Mouse (Mus musculus) small intestine, adult 2 months (tissue): ENCODE measurements around the gene Zmynd8. TPM values are rescaled to one million over a fixed set of nuclear protein-coding genes. Genes with fewer than 3 reads are reported as not detected.

Experiments used
- H3K27ac ChIP-seq: fragments of 200-500 bp; 2 replicates; pipeline ENCODE4 v1.5.1; 2012; ENCODE audit warnings: low read depth, low read length, control low read depth, inconsistent platforms; ENCODE audit not compliant: insufficient read depth
- H3K27me3 ChIP-seq: fragments of 200-500 bp; 2 replicates; pipeline ENCODE4 v1.6.1; 2012; ENCODE audit warnings: mild to moderate bottlenecking, moderate library complexity, low read length, inconsistent platforms; ENCODE audit not compliant: control insufficient read depth, insufficient read depth
- H3K36me3 ChIP-seq: fragments of 200-500 bp; 2 replicates; pipeline ENCODE4 v1.6.1; 2012; ENCODE audit warnings: mild to moderate bottlenecking, low read length, control low read depth, inconsistent platforms; ENCODE audit not compliant: control insufficient read depth, insufficient read depth
- H3K4me1 ChIP-seq: fragments of 200-500 bp; 2 replicates; pipeline ENCODE4 v1.6.1; 2012; ENCODE audit warnings: low read length, inconsistent platforms, mixed read lengths; ENCODE audit not compliant: control insufficient read depth, insufficient read depth, insufficient read length
- H3K4me3 ChIP-seq: fragments of 200-500 bp; 2 replicates; pipeline ENCODE4 v1.5.1; 2012; ENCODE audit warnings: low read depth, mild to moderate bottlenecking, control low read depth, inconsistent platforms, low read length, moderate library complexity
- CTCF ChIP-seq: fragments of 200-500 bp; IDR thresholded peaks from 2 replicates; pipeline ENCODE4 v1.5.1; 2012; ENCODE audit warnings: low read depth, mild to moderate bottlenecking, control low read depth, inconsistent platforms, low read length, moderate library complexity, mixed read lengths; ENCODE audit not compliant: insufficient replicate concordance, insufficient read length; ENCODE audit errors: extremely low read depth
- POLR2A ChIP-seq: fragments of 200-500 bp; IDR thresholded peaks from 2 replicates; pipeline ENCODE4 v1.6.1; 2012; ENCODE audit warnings: low read depth, mild to moderate bottlenecking, control low read depth, inconsistent platforms, low read length, moderate library complexity
- WGBS: fragments of 180-500 bp; shearing (Covaris S2); methylation state at CpG from one replicate; pipeline ENCODE4 v1.1.7; 2018; 5-methylcytosine and 5-hydroxymethylcytosine counted together
- polyA plus RNA-seq: library from polyadenylated mRNA; depleted of rRNA; stranded (reverse); fragments of >200 nt; gene quantifications from 2 replicates; pipeline ENCODE4 v1.2.3, GENCODE M21; 2012

Zmynd8 gene
- polyA plus RNA-seq, 1 experiment: 17.4 TPM

DNA sequence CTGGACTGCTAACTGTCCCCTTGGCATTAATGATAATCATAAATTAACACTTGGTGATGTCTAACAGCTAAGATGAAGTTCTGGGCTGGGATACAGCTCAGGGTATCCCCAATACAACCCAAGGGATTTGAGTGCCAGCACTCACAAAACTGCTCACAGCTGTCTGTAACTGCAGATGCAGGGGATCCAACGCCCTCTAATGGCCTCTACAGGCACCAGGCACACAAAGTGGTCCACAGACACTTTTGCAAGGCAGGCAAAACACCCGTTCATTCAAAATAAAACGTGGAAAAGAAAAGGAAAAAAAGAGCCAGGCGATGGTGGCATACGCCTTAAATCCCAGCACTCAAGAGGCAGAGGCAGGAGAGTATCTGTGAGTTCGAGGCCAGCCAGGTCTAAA lies 658 bp upstream of the Zmynd8 start:
- no peaks in the 10 kb centered on the region for H3K36me3 ChIP-seq

DNA sequence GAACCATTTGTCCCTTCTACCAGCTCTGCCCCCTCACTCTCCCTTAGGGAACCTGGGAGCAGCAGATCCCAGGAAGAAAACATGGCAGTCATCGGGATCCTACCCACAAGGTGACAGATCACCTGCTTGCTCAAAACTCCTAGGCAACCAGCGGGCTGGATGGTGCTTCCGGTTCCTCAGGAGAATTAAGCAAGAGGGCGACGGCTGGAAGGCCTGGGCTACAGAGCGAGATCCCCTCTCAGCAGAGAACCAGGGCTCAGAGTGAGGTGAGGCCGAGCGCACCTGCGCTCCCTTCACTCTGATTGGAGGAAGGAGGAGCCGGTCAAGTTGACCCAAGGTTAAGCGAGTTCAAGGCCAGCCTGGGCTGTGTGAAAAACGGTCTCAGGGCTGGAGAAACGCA lies 2.6 kb downstream of the Zmynd8 start:
- WGBS: 86% methylated on average over 13 of the region's 13 CpGs
- Histone ChIP-seq H3K4me3 (no peak overlapping the region), H3K36me3 (no peaks in the 10 kb centered on the region), H3K27me3 (no peaks in the 10 kb centered on the region), H3K4me1 (no peaks in the 10 kb centered on the region; the same call in none of the 2 replicates), H3K27ac (no peak overlapping the region)
- TF ChIP-seq CTCF (no peak), POLR2A (no peak)

More for the DNA sequence above, 658 bp upstream of the Zmynd8 start:
- WGBS: 66% methylated on average over 6 of the region's 6 CpGs
- no peaks in the 10 kb centered on the region for H3K27me3 ChIP-seq
- no peak overlapping the region for H3K27ac ChIP-seq
- H3K4me3 ChIP-seq: no peak overlapping the region
- TF ChIP-seq CTCF (no peak), POLR2A (no peak)
- H3K4me1 ChIP-seq: no peaks in the 10 kb centered on the region; the same call in none of the 2 replicates

DNA sequence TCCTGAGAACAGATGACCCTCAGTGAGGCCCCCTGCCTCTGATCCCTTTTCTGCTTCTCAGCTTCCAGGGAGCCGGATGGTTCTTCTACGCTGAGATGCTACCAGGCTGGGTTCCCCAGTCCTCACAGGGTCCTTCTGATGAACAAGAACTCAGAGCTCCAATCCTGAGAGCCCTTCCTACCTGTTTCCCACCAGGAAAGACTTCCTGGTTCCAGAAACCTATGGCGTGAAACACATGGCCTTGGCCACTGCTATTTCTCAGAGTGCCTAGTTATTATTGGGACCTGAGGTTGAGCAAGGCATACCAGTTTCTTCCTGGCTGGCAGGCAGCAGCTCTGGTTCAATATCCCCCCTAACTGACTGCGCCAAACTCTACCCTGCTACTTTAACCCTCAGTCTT lies 3.1 kb downstream of the Zmynd8 start:
- H3K36me3 ChIP-seq: no peaks in the 10 kb centered on the region
- H3K27me3 ChIP-seq: no peaks in the 10 kb centered on the region
- no peak overlapping the region for H3K4me3 ChIP-seq
- WGBS: 89% methylated on average over 4 of the region's 4 CpGs
- H3K4me1 ChIP-seq: no peaks in the 10 kb centered on the region; the same call in none of the 2 replicates
- no peak for TF ChIP-seq CTCF
- TF ChIP-seq POLR2A: no peak
- no peak overlapping the region for H3K27ac ChIP-seq

DNA sequence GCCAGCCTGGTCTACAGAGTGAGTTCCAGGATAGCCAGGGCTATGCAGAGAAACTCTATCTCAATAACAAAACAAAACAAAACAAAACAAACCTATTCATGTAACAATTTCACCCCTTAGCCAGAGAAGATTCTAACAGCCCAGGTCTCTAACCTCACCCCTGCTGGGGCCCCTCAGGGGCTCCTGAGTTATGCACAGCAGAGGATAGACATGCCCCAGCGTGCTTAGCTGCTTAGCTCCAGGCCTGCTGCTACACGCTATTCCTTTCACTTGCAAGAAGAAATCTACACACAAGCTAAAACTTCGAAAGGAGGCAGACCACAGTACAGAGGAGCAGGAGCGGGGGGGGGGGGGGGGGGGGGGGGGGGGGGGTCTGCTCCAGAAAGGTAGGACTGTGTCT lies 4.3 kb downstream of the Zmynd8 start:
- Histone ChIP-seq H3K36me3 (no peaks in the 10 kb centered on the region), H3K27me3 (no peaks in the 10 kb centered on the region), H3K4me1 (peaks cover 6% of the 10 kb centered on the region), H3K4me3 (no peak overlapping the region), H3K27ac (no peak overlapping the region)
- 61% methylated on average over 3 of the region's 4 CpGs for WGBS
- TF ChIP-seq POLR2A (no peak), CTCF (no peak)

DNA sequence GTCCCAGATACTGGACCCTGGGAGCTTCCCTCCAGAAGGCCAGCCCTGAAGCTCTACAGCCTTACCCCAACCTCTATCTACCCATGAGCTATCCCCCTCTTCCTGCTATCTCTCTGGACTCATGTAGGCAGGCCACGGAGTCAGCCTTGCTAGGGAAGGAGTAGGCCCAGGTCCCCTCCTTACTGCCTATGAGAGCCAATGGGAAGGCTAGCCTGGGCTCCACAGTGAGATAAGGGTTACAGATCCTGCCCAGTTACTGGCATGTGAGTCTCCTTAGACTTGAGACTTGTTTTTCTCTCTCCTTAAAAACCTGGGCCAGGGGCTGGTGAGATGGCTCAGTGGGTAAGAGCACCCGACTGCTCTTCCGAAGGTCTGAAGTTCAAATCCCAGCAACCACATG lies 5.6 kb downstream of the Zmynd8 start:
- no peaks in the 10 kb centered on the region for H3K27me3 ChIP-seq
- H3K4me3 ChIP-seq: no peak overlapping the region
- TF ChIP-seq CTCF: no peak
- no peak for TF ChIP-seq POLR2A
- no peaks in the 10 kb centered on the region for H3K36me3 ChIP-seq
- H3K4me1 ChIP-seq: peaks cover 18% of the 10 kb centered on the region
- WGBS: 90% methylated on average over 3 of the region's 3 CpGs
- no peak overlapping the region for H3K27ac ChIP-seq

DNA sequence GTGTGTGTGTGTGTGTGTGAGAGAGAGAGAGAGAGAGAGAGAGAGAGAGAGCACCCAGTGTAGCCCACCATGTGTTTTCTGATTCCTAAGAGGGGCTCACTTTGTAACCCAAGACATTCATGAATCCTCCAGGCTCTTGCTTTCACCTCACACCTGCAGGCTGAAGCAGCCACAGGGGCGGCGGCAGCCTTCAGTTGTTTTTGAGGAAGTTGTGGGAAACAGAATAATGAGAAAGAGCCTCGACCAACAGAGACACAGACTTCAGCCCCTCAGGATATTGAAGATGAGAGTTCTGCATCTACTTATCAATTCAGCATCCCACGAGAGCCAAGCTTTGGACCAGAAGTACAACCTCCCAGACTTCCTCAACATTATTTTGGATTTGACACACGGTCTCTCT lies 6.2 kb downstream of the Zmynd8 start:
- Histone ChIP-seq H3K27ac (no peak overlapping the region), H3K4me3 (no peak overlapping the region), H3K36me3 (no peaks in the 10 kb centered on the region), H3K4me1 (peaks cover 21% of the 10 kb centered on the region), H3K27me3 (no peaks in the 10 kb centered on the region)
- 73% methylated on average over 5 of the region's 5 CpGs for WGBS
- TF ChIP-seq CTCF (no peak), POLR2A (no peak)

DNA sequence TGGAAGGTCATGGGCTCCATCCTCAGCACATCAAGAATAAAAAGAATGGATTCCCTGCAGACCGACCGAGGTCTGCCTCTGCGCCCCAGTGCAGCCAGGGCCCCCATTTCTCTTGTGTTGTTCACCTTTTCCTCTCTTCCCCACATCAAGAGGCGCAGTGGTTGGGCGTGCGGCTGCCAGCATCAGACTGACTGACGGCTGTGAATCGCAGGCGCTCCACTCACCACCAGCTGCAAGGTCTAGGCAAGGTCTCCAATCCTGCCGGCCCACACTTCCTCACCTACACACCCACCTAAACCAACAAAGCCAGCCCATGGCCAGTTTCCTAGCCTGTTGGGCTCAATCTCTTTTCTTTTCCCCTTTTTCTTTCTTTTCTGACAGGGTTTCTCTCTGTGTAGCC lies 8.4 kb downstream of the Zmynd8 start:
- H3K36me3 ChIP-seq: no peaks in the 10 kb centered on the region
- no peak overlapping the region for H3K27ac ChIP-seq
- H3K4me1 ChIP-seq: peaks cover 39% of the 10 kb centered on the region
- WGBS: 76% methylated on average over 10 of the region's 10 CpGs
- no peak for TF ChIP-seq POLR2A
- no peak for TF ChIP-seq CTCF
- H3K27me3 ChIP-seq: no peaks in the 10 kb centered on the region
- no peak overlapping the region for H3K4me3 ChIP-seq

DNA sequence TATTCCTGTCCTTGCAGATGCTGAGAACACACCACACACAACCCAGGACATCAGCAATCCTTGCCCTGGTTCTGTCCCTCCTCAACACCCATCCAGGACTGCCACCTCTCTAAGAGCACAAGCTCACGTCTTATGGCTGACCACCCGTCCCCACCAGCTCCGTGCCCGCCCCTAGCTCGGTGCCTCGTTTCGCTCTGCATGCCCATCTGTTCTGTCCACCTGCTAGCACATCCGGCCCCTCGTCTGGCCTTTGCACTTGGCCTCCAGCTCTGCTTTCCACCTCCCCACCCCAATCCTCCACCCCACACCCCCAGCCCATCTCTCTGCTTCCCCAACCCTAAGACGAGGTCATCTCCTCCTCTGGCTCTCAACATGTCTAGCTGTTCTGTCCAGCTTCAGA lies 8.9 kb downstream of the Zmynd8 start:
- H3K27ac ChIP-seq: no peak overlapping the region
- H3K4me1 ChIP-seq: peaks cover 44% of the 10 kb centered on the region
- H3K4me3 ChIP-seq: no peak overlapping the region
- TF ChIP-seq POLR2A (no peak), CTCF (no peak)
- no peaks in the 10 kb centered on the region for H3K36me3 ChIP-seq
- 93% methylated on average over 10 of the region's 10 CpGs for WGBS
- H3K27me3 ChIP-seq: no peaks in the 10 kb centered on the region
